Mouse (Mus musculus) urinary bladder, postnatal 36 days (tissue): ENCODE measurements around the gene Cyp39a1.

Source experiments
- DNase-seq, 2 experiments: peaks; one replicate each; pipeline ENCODE4 v3.0.0; 2022; ENCODE audit warnings: low spot score in 2 of 2, mixed read lengths in 1 of 2

The Cyp39a1 gene

DNA sequence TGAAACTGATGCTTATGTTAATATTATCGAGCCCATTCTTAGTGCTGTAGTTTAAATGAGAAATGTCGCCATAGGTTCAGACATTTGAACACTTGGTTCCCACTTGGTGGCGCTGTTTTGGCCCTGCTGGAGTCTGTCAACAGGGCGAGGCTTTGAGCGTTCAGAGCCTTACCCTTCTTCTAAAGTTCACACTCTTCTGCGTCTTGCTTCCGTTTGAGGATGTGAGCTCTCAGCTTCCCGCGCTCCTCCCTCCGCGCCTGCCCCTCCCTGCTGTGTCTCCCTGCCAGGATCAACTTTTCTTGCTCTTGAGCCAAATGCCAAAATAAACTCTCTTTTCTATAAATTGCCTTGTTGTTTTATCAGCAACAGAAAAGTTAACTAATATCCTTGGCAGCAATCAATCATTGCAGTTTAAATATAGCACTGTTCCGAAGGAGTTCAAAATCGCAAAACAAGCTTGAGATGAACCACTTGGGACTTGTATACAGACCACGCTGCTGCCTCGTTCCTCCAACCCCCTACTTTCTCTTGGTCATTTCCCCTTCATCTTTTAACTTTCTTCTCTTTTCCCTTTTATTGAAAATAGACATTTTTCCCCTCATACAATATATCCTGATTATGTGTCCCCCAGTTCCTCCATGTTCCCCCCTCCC is 91.5 kb downstream of the Cyp39a1 start:
- peak; percentile 6 to 23 for DNase-seq

DNA sequence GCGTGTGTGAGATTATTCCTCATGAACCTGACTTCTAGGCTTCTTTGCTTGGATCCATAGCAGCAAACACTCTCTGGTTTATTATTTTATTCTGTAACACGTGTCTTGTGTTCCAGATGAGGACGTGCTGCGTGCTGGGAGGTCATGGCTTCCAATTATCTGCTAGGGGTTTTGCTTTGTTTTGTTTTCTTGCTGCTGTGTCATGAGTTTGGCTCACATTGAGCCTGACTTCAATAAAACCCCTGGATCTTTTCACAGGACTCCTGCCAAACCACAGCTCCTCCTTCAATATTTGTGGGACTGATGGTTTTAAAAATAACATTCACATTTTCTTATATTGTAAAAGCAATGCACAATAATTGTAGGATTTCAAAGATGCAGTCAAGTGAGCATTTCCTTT is 117.3 kb downstream of the Cyp39a1 start:
- peak in 1 of 2 experiments; percentile 32 for DNase-seq

DNA sequence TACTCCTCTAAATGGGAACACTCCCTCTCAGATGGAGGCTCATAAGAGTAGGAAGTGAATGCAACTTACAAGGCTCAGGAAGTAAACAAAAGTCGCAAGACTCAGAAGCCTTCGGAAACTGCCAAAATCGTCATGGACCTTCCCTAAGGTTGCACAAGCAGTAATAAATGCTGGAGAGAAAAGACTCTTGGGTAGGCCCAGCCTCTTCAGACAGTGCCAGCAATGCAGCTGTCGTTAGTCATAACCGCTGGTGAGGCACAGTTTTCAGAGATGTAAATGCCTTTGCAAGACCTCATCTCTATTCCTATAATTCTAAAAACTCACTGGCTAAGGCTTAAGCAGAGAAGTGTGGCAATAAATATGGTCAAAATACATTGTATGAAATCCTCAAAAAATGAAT is 121.0 kb downstream of the Cyp39a1 start:
- no peak for DNase-seq

DNA sequence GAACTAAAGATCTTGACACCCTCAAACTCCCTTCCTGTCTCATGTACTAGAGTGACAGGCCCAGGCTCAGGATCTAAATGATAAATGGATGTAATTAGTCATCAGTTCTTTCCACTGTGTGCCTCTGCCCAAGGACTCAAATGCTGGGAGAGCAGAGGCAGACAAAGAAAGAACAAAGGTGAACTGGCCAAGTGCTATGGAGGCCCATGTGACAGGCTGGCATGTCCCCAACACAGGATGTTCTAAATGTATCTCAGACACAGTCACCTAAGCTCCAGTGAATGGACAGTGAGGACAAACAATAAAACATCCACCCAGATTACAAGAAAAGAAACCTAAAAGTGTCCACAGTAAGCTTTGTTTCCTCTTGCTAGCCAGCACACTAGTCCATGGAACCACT is 122.2 kb downstream of the Cyp39a1 start:
- no peak for DNase-seq

DNA sequence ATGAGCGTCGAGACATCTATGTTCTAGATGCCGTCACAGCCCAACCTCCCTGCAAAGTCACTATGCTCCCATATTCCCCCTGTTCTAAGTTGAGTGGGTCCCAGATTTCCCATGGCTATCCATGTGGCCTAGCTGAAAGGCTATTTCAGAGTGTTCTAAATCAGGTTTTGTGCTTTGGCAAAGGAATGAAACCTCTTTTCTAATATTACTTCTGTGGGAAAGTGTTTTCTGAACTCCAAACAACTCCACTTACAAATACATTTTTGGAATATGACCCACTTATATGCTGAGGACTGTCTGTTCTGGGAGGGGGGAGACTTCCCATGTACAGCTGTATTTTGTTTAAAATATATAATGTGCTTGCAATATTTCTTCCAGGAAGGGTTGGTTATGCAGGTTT is 124.5 kb downstream of the Cyp39a1 start:
- DNase-seq, result no peak

DNA sequence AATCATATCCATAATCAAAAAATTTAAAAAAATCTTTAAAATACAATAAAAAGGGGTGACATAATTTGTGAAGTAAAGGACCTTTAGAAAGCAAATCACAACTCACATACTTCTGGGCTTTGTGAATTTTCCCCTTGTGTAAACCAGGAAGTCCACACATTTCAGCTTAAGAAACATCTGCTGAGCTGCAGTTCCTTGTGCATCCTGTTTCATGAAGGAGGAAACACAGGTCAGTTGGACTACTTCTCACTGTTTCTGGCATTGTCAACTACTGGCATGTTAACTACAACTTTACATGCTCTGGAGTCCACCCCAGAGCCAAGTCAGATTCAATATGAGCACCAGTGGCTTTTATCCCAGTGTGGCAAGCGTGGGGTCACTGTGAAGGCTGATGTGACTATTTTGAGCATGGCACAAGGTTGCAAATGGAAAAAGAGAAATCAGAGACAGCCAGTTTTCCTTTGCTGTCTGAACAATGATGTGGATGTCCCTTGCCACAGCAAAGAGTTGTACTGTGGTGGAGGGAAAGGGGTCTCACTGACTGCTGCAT is 127.6 kb downstream of the Cyp39a1 start:
- no peak for DNase-seq
